8 mouse cellular contexts compared by ENCODE assay signal in genomic region chrX:150814139-150814469, GRCm38 (mm10). TPM values are rescaled to one million over a fixed set of nuclear protein-coding genes. Genes with fewer than 3 reads are reported as not detected.
DNase-seq lines count a peak whose midpoint lies in the region; ATAC-seq and TF ChIP-seq lines count a peak whose summit lies in the region.

Gene Maged2, minus strand, starts transcription at chrX:150814345.

- no peak for TF ChIP-seq POLR2A in bone marrow, adult 2 months (IDR thresholded peaks at IDR 0.05; ENCODE audit: borderline replicate concordance, control insufficient read depth, low read depth, low read length)

- WGBS in bone marrow, adult 2 months = 22% methylated on average over 7 of the region's 7 CpGs
- WGBS in intestine, embryonic 14.5 days = 18% methylated on average over 7 of the region's 7 CpGs
- WGBS in liver, embryonic 16.5 days (ENCODE audit: insufficient replicate concordance) = 28% methylated on average over 7 of the region's 7 CpGs

- H3K4me3 ChIP-seq in megakaryocyte, embryonic 14.5 days (replicated peaks) = peak within 1 kb of the TSS; percentile 92
- H3K4me3 ChIP-seq in bone marrow, adult 2 months (replicated peaks; ENCODE audit: control insufficient read depth, low read depth, low read length) = peak within 1 kb of the TSS; percentile 54
- H3K4me3 ChIP-seq in intestine, embryonic 14.5 days (ENCODE audit: low read depth, low read length) = peak within 1 kb of the TSS; percentile 51
- H3K4me3 ChIP-seq in liver, embryonic 16.5 days (ENCODE audit: low read depth, low read length) = peak within 1 kb of the TSS; percentile 50

- peaks cover 10% of the 10 kb centered on the region for H3K27me3 ChIP-seq in megakaryocyte, embryonic 14.5 days (replicated peaks)
- H3K27me3 ChIP-seq in intestine, embryonic 14.5 days (replicated peaks; ENCODE audit: control insufficient read depth, insufficient read depth, low read length) = no peaks in the 10 kb centered on the region
- H3K27me3 ChIP-seq in liver, embryonic 16.5 days (ENCODE audit: control insufficient read depth, insufficient read depth, low read depth, low read length) = no peaks in the 10 kb centered on the region

- no peak for DNase-seq in gastrocnemius, postnatal 25 days
- DNase-seq in intestine, embryonic 14.5 days (ENCODE audit: low spot score) = peak; percentile 56
- DNase-seq in testis, postnatal 10 days (ENCODE audit: low spot score) = peak; percentile 53

- TF ChIP-seq CTCF in bone marrow, adult 2 months (IDR thresholded peaks at IDR 0.05; ENCODE audit: control insufficient read depth, insufficient read depth, low read length) = no peak

- H3K9ac ChIP-seq in intestine, embryonic 14.5 days (ENCODE audit: low read length) = peak within 1 kb of the TSS; percentile 46
- H3K9ac ChIP-seq in liver, embryonic 16.5 days (ENCODE audit: low read depth, low read length) = no peak within 1 kb of the TSS

- H3K9me3 ChIP-seq in megakaryocyte, embryonic 14.5 days = peaks cover 4% of the 10 kb centered on the region; the same call in 1 of the 2 replicates
- no peaks in the 10 kb centered on the region for H3K9me3 ChIP-seq in intestine, embryonic 14.5 days (ENCODE audit: control insufficient read depth, low read length)
- H3K9me3 ChIP-seq in liver, embryonic 16.5 days (replicated peaks; ENCODE audit: control insufficient read depth, low read length) = no peaks in the 10 kb centered on the region

- peak within 1 kb of the TSS; percentile 46 for H3K4me2 ChIP-seq in intestine, embryonic 14.5 days (ENCODE audit: low read length)
- peak within 1 kb of the TSS; percentile 55 for H3K4me2 ChIP-seq in liver, embryonic 16.5 days (ENCODE audit: low read depth, low read length)

- no peak within 1 kb of the TSS for H3K27ac ChIP-seq in bone marrow, adult 2 months (ENCODE audit: control insufficient read depth, insufficient read depth, low read depth, low read length, poor library complexity)
- H3K27ac ChIP-seq in intestine, embryonic 14.5 days (ENCODE audit: low read depth) = peak within 1 kb of the TSS; percentile 83
- no peak within 1 kb of the TSS for H3K27ac ChIP-seq in liver, embryonic 16.5 days (ENCODE audit: low read length)

- no peak for ATAC-seq in megakaryocyte, adult 5-6 weeks (ENCODE audit: poor library complexity, severe bottlenecking)
- peak; percentile 57; the same call in 1 of the 2 replicates for ATAC-seq in intestine, embryonic 14.5 days (replicated peaks; ENCODE audit: low FRiP score, low TSS enrichment, low read depth)
- no peak for ATAC-seq in liver, embryonic 16.5 days (ENCODE audit: low read depth)
- no peak for ATAC-seq in megakaryocyte progenitor cell, adult 5-6 weeks (replicated peaks; ENCODE audit: poor library complexity)

- peaks cover 26% of the 10 kb centered on the region for H3K36me3 ChIP-seq in megakaryocyte, embryonic 14.5 days (replicated peaks; ENCODE audit: low read length)
- H3K36me3 ChIP-seq in intestine, embryonic 14.5 days (ENCODE audit: control insufficient read depth, insufficient read depth, low read length) = peaks cover 28% of the 10 kb centered on the region
- no peaks in the 10 kb centered on the region for H3K36me3 ChIP-seq in liver, embryonic 16.5 days (ENCODE audit: control insufficient read depth, insufficient read depth)

- H3K4me1 ChIP-seq in megakaryocyte, embryonic 14.5 days = peaks cover 26% of the 10 kb centered on the region
- H3K4me1 ChIP-seq in bone marrow, adult 2 months (ENCODE audit: control insufficient read depth, insufficient read depth, low read length) = no peaks in the 10 kb centered on the region
- no peaks in the 10 kb centered on the region for H3K4me1 ChIP-seq in intestine, embryonic 14.5 days (replicated peaks; ENCODE audit: control insufficient read depth, insufficient read depth, low read length)
- no peaks in the 10 kb centered on the region for H3K4me1 ChIP-seq in liver, embryonic 16.5 days (ENCODE audit: control insufficient read depth, low read depth, low read length)

RNA-seq across cellular contexts. Expression of gene Maged2, which starts in this region (rescaled TPM):
- 107 and 145 TPM in 2 replicates for polyA plus RNA-seq in megakaryocyte, embryonic 14.5 days (2012; ENCODE audit: insufficient read depth, low replicate concordance)
- total RNA-seq in megakaryocyte, adult 5-6 weeks (2015) = 0.07 and 1.1 TPM in 2 replicates
- 1.4 and 1.6 TPM in 2 replicates for total RNA-seq in megakaryocyte, adult 5-6 weeks (2017)
- 6.8 and 8.3 TPM in 2 replicates for polyA plus RNA-seq in bone marrow, adult 2 months (2011; ENCODE audit: insufficient read depth, insufficient read length, low replicate concordance, missing spikeins)
- total RNA-seq in gastrocnemius, postnatal 25 days (2021) = 10 to 100 TPM; 24.8 to 36.2 TPM
- 458 and 513 TPM in 2 replicates for polyA plus RNA-seq in intestine, embryonic 14.5 days (2014; fragmentation: Nextera tagmentation; extraction: Ambion mirVana)
- polyA plus RNA-seq in liver, embryonic 16.5 days (2015; fragmentation: Nextera tagmentation; extraction: Ambion mirVana) = 56.9 and 61.6 TPM in 2 replicates
- 3.1 and 3.7 TPM in 2 replicates for total RNA-seq in megakaryocyte progenitor cell, adult 5-6 weeks (2015)
- total RNA-seq in megakaryocyte progenitor cell, adult 5-6 weeks (2017) = 4.0 and 6.5 TPM in 2 replicates
